Mouse (Mus musculus) limb, embryonic 15.5 days (tissue): ENCODE results near the gene Antxrl. TPM values are rescaled to one million over a fixed set of nuclear protein-coding genes. Genes with fewer than 3 reads are reported as not detected.

Experiments
- ATAC-seq: fragments of 200-750 bp; cut with Nextera tagmentation; 2 replicates; pipeline ENCODE4 v1.8.0; 2017; ENCODE audit warnings: low read depth, moderate TSS enrichment; ENCODE audit not compliant: insufficient number of reproducible peaks, low FRiP score, low TSS enrichment
- H3K27ac ChIP-seq: fragments of 300-500 bp; sonication (generic); 2 replicates; pipeline ENCODE4 v1.5.1; 2015; ENCODE audit warnings: moderate library complexity, mild to moderate bottlenecking, inconsistent platforms
- H3K27me3 ChIP-seq: fragments of 300-500 bp; sonication (generic); 2 replicates; pipeline ENCODE4 v1.6.1; 2015; ENCODE audit warnings: inconsistent platforms
- H3K36me3 ChIP-seq: fragments of 300-500 bp; sonication (generic); 2 replicates; pipeline ENCODE4 v1.6.1; 2015; ENCODE audit warnings: inconsistent platforms
- H3K4me1 ChIP-seq: fragments of 300-500 bp; sonication (generic); 2 replicates; pipeline ENCODE4 v1.6.1; 2015; ENCODE audit warnings: inconsistent platforms
- H3K4me2 ChIP-seq: fragments of 300-500 bp; sonication (generic); 2 replicates; pipeline ENCODE4 v1.6.1; 2015; ENCODE audit warnings: mild to moderate bottlenecking, inconsistent platforms
- H3K4me3 ChIP-seq: fragments of 300-500 bp; sonication (generic); 2 replicates; pipeline ENCODE4 v1.5.1; 2015; ENCODE audit warnings: mild to moderate bottlenecking, inconsistent platforms
- H3K9ac ChIP-seq: fragments of 300-500 bp; sonication (generic); 2 replicates; pipeline ENCODE4 v1.6.1; 2015; ENCODE audit warnings: inconsistent platforms
- H3K9me3 ChIP-seq: fragments of 300-500 bp; sonication (generic); 2 replicates; pipeline ENCODE4 v1.6.1; 2016; ENCODE audit warnings: inconsistent platforms
- WGBS: fragments of 180-500 bp; shearing (Covaris S2); methylation state at CpG from one replicate; pipeline ENCODE4 v1.1.7; 2015; 5-methylcytosine and 5-hydroxymethylcytosine counted together
- polyA plus RNA-seq: library from polyadenylated mRNA; unstranded; fragments of >200 nt; fragmentation: Nextera tagmentation; extraction: Ambion mirVana; gene quantifications from 2 replicates; pipeline ENCODE4 v1.2.1, GENCODE M21; 2015

Antxrl gene
- polyA plus RNA-seq, 1 experiment from 2014 or later: not detected

- Histone ChIP-seq H3K9me3 (no peaks in the 10 kb centered on the region), H3K27me3 (no peaks in the 10 kb centered on the region), H3K4me3 (no peak overlapping the region), H3K27ac (no peak overlapping the region), H3K4me2 (no peak overlapping the region), H3K4me1 (peaks cover 20% of the 10 kb centered on the region), H3K36me3 (no peaks in the 10 kb centered on the region), H3K9ac (no peak overlapping the region)
- ATAC-seq: no peak
- 59% methylated on average over 12 of the region's 12 CpGs for WGBS
These were observed 54.0 kb downstream of the Antxrl start for GRCm38 (mm10) chr14:34106389-34107062.

DNA sequence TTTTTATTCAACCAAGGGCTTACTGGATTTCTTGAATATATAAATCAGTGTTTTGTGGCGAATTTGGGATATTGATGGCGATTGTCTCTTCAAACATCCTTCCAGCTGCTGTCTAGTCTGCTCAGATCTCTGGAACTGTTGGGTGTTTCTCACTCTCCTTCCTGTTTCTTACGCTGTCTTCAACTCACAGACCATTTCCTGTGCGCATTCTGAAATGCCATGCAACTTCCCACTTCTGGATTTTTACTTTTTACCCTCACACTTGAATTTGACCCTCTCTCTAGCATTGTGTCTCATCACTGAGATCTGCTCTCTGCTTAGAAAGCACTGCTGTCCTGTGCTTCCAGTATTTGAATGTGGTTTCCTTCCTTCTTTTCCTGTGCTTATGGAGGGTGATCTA lies 55.1 kb downstream of the Antxrl start:
- Histone ChIP-seq H3K4me1 (peaks cover 17% of the 10 kb centered on the region), H3K9ac (no peak overlapping the region), H3K36me3 (no peaks in the 10 kb centered on the region), H3K4me2 (no peak overlapping the region), H3K4me3 (no peak overlapping the region), H3K9me3 (no peaks in the 10 kb centered on the region), H3K27me3 (no peaks in the 10 kb centered on the region), H3K27ac (no peak overlapping the region)
- no peak for ATAC-seq
- 73% methylated on average over 4 of the region's 4 CpGs for WGBS

- no peak overlapping the region for H3K27ac ChIP-seq
- no peak overlapping the region for H3K4me2 ChIP-seq
- H3K9ac ChIP-seq: no peak overlapping the region
- H3K9me3 ChIP-seq: no peaks in the 10 kb centered on the region
- no peaks in the 10 kb centered on the region for H3K27me3 ChIP-seq
- H3K4me3 ChIP-seq: no peak overlapping the region
- 80% methylated on average over 4 of the region's 4 CpGs for WGBS
- no peak for ATAC-seq
- no peaks in the 10 kb centered on the region for H3K4me1 ChIP-seq
- no peaks in the 10 kb centered on the region for H3K36me3 ChIP-seq
These were observed 61.8 kb downstream of the Antxrl start for GRCm38 (mm10) chr14:34114311-34114710.

- ATAC-seq: no peak
- no peak overlapping the region for H3K9ac ChIP-seq
- no peak overlapping the region for H3K4me2 ChIP-seq
- H3K27me3 ChIP-seq: no peaks in the 10 kb centered on the region
- H3K27ac ChIP-seq: no peak overlapping the region
- H3K4me1 ChIP-seq: no peaks in the 10 kb centered on the region
- H3K36me3 ChIP-seq: no peaks in the 10 kb centered on the region
- 69% methylated on average over 7 of the region's 7 CpGs for WGBS
- H3K4me3 ChIP-seq: no peak overlapping the region
- H3K9me3 ChIP-seq: no peaks in the 10 kb centered on the region
These were observed 66.7 kb downstream of the Antxrl start for GRCm38 (mm10) chr14:34119046-34119723.

DNA sequence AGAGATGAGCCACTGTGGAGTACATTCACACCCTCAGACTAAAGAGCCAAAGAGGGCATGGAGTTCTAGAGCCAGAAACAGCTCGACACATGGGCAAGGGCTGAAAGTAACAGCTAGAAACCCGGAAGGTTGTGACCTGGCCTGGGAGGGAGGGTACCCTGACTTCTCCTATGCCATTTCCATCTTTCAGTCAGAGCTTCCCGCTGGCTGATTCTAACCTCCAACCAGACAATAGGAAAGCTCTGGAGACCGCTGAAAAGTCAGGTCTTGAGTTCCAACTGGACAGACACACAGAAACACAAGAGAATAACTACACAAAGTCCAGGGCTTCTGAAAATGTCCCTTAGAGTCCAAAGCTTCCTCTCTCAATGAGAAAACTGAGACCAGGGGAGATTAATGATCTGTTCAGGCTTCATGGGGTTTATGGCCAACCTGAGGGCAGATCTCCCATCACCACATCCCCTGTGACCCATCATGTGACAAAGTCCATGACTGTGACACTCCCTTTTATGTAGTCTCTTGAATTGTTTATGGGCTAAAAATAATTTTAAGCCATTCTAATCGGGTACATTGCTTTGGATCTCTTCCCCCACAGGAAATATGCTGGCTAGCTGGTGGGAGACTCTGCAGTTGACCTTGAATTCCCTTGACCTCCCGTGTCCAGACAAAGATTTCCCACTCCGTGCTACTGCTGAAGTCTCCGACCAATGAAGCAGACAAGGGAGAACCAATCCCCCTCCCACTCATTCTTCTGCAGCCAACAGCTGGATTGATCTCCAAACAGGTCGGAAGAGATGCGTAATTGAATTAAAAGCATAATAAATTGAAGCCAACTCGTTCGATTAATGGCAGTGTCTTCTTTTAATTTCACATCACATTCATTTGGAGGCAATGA lies 67.8 kb downstream of the Antxrl start:
- Histone ChIP-seq H3K4me1 (no peaks in the 10 kb centered on the region), H3K27ac (no peak overlapping the region), H3K36me3 (no peaks in the 10 kb centered on the region), H3K27me3 (no peaks in the 10 kb centered on the region), H3K4me2 (no peak overlapping the region), H3K9me3 (no peaks in the 10 kb centered on the region), H3K4me3 (no peak overlapping the region), H3K9ac (no peak overlapping the region)
- no peak for ATAC-seq
- 73% methylated on average over 12 of the region's 12 CpGs for WGBS

- Histone ChIP-seq H3K4me3 (no peak overlapping the region), H3K9me3 (no peaks in the 10 kb centered on the region), H3K4me1 (no peaks in the 10 kb centered on the region), H3K36me3 (no peaks in the 10 kb centered on the region), H3K9ac (no peak overlapping the region), H3K27ac (no peak overlapping the region), H3K27me3 (no peaks in the 10 kb centered on the region), H3K4me2 (no peak overlapping the region)
- 85% methylated on average over 3 of the region's 3 CpGs for WGBS
- ATAC-seq: no peak
These were observed 68.4 kb downstream of the Antxrl start for GRCm38 (mm10) chr14:34120923-34121351.

DNA sequence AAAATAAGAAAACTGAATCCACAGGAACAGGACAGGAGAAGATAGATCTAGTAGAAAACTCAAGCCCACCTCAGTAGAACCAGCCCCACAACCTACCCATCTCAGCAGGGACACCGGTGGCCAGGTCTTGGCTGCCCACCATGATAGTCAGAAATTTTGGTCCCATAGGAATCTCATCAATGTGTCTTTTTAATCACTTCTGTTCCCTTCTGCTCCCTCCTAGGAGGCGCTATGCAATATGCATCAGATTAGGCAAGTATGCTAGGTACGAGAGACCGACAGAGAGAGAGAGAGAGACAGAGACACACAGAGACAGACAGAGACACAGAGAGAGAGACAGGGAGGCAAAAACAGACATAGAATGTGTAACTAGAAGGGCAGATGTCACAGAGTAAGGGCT lies 69.2 kb downstream of the Antxrl start:
- H3K9ac ChIP-seq: no peak overlapping the region
- 86% methylated on average over 4 of the region's 4 CpGs for WGBS
- H3K9me3 ChIP-seq: no peaks in the 10 kb centered on the region
- no peak overlapping the region for H3K27ac ChIP-seq
- H3K36me3 ChIP-seq: no peaks in the 10 kb centered on the region
- H3K4me3 ChIP-seq: no peak overlapping the region
- H3K4me1 ChIP-seq: no peaks in the 10 kb centered on the region
- no peak overlapping the region for H3K4me2 ChIP-seq
- ATAC-seq: no peak
- no peaks in the 10 kb centered on the region for H3K27me3 ChIP-seq

Other genes starting within 250 kb of the Antxrl start
- 30.3 and 33.8 TPM in 2 replicates for gene Gdf10, start 129.1 kb upstream of the Antxrl start, polyA plus RNA-seq
- gene Gdf2, start 111.7 kb upstream of the Antxrl start, polyA plus RNA-seq: not detected in 2 replicates
- gene Rbp3, start 98.7 kb upstream of the Antxrl start, polyA plus RNA-seq: not detected in 2 replicates
- gene Zfp488, start 73.9 kb upstream of the Antxrl start, polyA plus RNA-seq: 0.15 and 0.28 TPM in 2 replicates
- not detected in 2 replicates for gene Gm30083, start 37.5 kb upstream of the Antxrl start, polyA plus RNA-seq
- not detected in 2 replicates for gene Gm5460, start 35.9 kb upstream of the Antxrl start, polyA plus RNA-seq
- 75.7 and 87.2 TPM in 2 replicates for gene Anxa8, start 33.3 kb downstream of the Antxrl start, polyA plus RNA-seq
- gene A630023A22Rik, start 50.0 kb downstream of the Antxrl start, polyA plus RNA-seq: 0.12 TPM in 1 of 2 replicates, not detected in the other
- 0.09 TPM in 1 of 2 replicates, not detected in the other for gene Npy4r, start 99.8 kb downstream of the Antxrl start, polyA plus RNA-seq
- 2.8 and 3.4 TPM in 2 replicates for gene Gprin2, start 148.9 kb downstream of the Antxrl start, polyA plus RNA-seq
- gene Syt15, start 166.9 kb downstream of the Antxrl start, polyA plus RNA-seq: 0.82 and 1.3 TPM in 2 replicates